In genomic region chr11:30952829-30953228, GRCm38 (mm10) we compare ENCODE assay signal across 8 mouse cellular contexts. TPM values are rescaled to one million over a fixed set of nuclear protein-coding genes. Genes with fewer than 3 reads are reported as not detected.
DNase-seq lines count a peak whose midpoint lies in the region; ATAC-seq and TF ChIP-seq lines count a peak whose summit lies in the region.

No protein-coding gene starts in this region.

- H3K79me2 ChIP-seq in myocyte (ENCODE audit: control insufficient read depth, insufficient read depth): peaks cover 12% of the 10 kb centered on the region

- H3ac ChIP-seq in myocyte (ENCODE audit: control insufficient read depth, insufficient read length): no peak overlapping the region

- H3K4me2 ChIP-seq in kidney, embryonic 16.5 days (replicated peaks; ENCODE audit: low read depth, low read length): peak overlapping the region; percentile 63
- H3K4me2 ChIP-seq in myocyte (ENCODE audit: low read depth): peak overlapping the region; percentile 79

- ATAC-seq in kidney, embryonic 16.5 days (ENCODE audit: low FRiP score, low TSS enrichment): no peak

- H3K36me3 ChIP-seq in kidney, embryonic 16.5 days (ENCODE audit: insufficient read depth, low read length): peaks cover 22% of the 10 kb centered on the region
- peaks cover 27% of the 10 kb centered on the region for H3K36me3 ChIP-seq in myocyte (ENCODE audit: control insufficient read depth, insufficient read depth)

- no peak for TF ChIP-seq POLR2A in myocyte (IDR thresholded peaks at IDR 0.05; ENCODE audit: insufficient read length, low read depth)

- H3K4me3 ChIP-seq in kidney, embryonic 16.5 days (ENCODE audit: low read length): peak overlapping the region; percentile 91
- H3K4me3 ChIP-seq in myocyte: peak overlapping the region; percentile 80

- no peak overlapping the region for H3K27ac ChIP-seq in kidney, embryonic 16.5 days (ENCODE audit: low read length)

- WGBS in kidney, embryonic 16.5 days: 66% methylated on average over 5 of the region's 5 CpGs

- H3K9ac ChIP-seq in kidney, embryonic 16.5 days (replicated peaks; ENCODE audit: low read length): peak overlapping the region; percentile 75

- no peaks in the 10 kb centered on the region for H3K27me3 ChIP-seq in kidney, embryonic 16.5 days (ENCODE audit: insufficient read depth, low read length)
- no peaks in the 10 kb centered on the region for H3K27me3 ChIP-seq in myocyte (ENCODE audit: control insufficient read depth, insufficient read depth, insufficient read length)

- H3K9me3 ChIP-seq in kidney, embryonic 16.5 days (ENCODE audit: low read length): peaks cover 3% of the 10 kb centered on the region; the same call in 1 of the 2 replicates

- no peak for DNase-seq in kidney, adult 9 months
- DNase-seq in c-Kit-positive CD71-positive TER-119-negative erythroid progenitor cells, embryonic 14.5 days (ENCODE audit: low read depth): peak; percentile 30
- peak; percentile 43 for DNase-seq in induced T-regulatory cell, adult 2 months (ENCODE audit: low read depth)
- DNase-seq in right cerebral cortex, postnatal 4 days: no peak
- DNase-seq in retina, postnatal 1 day: no peak
- DNase-seq in lung, postnatal 25 days (ENCODE audit: low spot score): no peak

- peaks cover 13% of the 10 kb centered on the region for H3K4me1 ChIP-seq in kidney, embryonic 16.5 days (ENCODE audit: insufficient read depth, low read length)

TF ChIP-seq in myocyte, 11 proteins besides CTCF, POLR2A, EP300 and RAD21:
- TF ChIP-seq TCF3 (IDR thresholded peaks at IDR 0.05; ENCODE audit: insufficient read length, low read depth) (no peak), POLR2AphosphoS2 (IDR thresholded peaks at IDR 0.05; ENCODE audit: insufficient read length, low read depth) (no peak), USF1 (IDR thresholded peaks at IDR 0.05; ENCODE audit: low read depth) (no peak), SRF (IDR thresholded peaks at IDR 0.05; ENCODE audit: control insufficient read depth, insufficient read length, low read depth) (no peak), E2F4 (IDR thresholded peaks at IDR 0.05; ENCODE audit: insufficient read depth) (no peak), CEBPB (IDR thresholded peaks at IDR 0.05; ENCODE audit: insufficient read depth, poor library complexity, severe bottlenecking) (no peak), REST (IDR thresholded peaks at IDR 0.05; ENCODE audit: insufficient read depth, insufficient read length) (no peak), MYOD1 (IDR thresholded peaks at IDR 0.05; ENCODE audit: control insufficient read depth in 1 of 3, insufficient read length in 2 of 3, low read depth in 2 of 3) (no peak)

RNA-seq across cellular contexts. Expression of gene Erlec1, which starts 1.3 kb away (rescaled TPM):
- polyA plus RNA-seq in kidney, embryonic 16.5 days (2015; fragmentation: Nextera tagmentation; extraction: Ambion mirVana): 12.8 and 12.9 TPM in 2 replicates
- 16.3 TPM for polyA plus RNA-seq in myocyte (2012; fragmentation: generic; extraction: Trizol)

RNA-seq across cellular contexts. Expression of gene Chac2, which starts 33.3 kb away (rescaled TPM):
- polyA plus RNA-seq in kidney, embryonic 16.5 days (2015; fragmentation: Nextera tagmentation; extraction: Ambion mirVana): 18.3 and 19.8 TPM in 2 replicates
- polyA plus RNA-seq in myocyte (2012; fragmentation: generic; extraction: Trizol): 8.0 TPM

Comparison
In these comparisons a context has a peak if more than half of its experiments do, and no peak if none do; other contexts are left out.
1. DNase-seq: peak in c-Kit-positive CD71-positive TER-119-negative erythroid progenitor cells, embryonic 14.5 days (single experiment) and induced T-regulatory cell, adult 2 months (single experiment); none in kidney, adult 9 months (single experiment), right cerebral cortex, postnatal 4 days (single experiment), retina, postnatal 1 day (single experiment) and lung, postnatal 25 days (single experiment).